Mouse (Mus musculus) cerebellum, adult 18-20 months (tissue): Measurements from ENCODE around the gene Dot1l.

Experiments
- DNase-seq, 2 experiments: peaks; one replicate each; pipeline ENCODE4 v3.0.0; 2021

Dot1l gene

DNA sequence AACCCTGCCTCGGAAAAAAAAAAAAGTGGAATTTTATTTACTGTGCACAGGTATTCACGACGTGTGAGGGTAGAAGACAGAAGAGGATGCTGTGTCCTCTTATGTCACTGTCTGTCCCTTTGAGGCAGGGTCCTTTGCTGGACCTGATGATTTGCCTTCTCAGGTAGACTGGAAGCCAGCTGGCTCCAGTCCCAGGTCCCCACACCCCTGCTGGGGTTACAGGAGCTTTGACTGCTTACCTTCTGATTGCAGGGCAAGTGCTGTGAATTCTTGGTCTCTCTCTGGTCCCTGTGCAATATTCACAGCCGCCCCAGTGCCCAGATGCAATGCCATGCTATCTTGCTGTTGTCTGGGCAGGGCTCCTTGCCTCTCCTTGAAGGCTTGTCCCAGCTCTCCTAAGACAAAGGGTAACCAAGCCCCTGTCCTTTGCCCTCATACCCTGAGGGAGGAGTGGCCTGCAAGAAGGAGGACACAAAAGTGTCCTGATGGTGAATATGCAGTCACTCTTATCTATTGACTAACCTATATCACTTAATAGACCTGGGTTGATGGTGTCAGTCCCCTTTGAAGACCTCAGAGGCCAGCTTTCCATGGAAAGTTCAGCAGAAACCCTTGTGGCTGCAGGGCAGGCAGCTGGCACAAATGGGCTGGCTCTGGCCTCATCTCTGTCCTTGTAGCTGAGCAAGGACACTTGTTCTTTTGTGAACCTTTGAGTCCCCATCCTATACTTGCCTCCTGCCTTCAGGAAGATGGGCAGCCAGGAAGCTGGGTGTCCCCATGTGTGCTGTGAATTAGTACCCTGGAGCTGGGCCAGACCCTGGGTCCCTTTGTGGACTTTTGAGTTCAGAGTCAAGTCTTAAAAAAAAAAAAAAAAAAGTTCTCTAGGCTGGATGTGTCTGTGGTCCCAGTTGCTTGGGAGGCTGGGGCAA lies 5.9 kb downstream of the Dot1l start:
- peak in 1 of 2 experiments; percentile 42 for DNase-seq

GRCm38 (mm10) chr10:80761821-80762220 lies 6.8 kb downstream of the Dot1l start:
- DNase-seq, result no peak

- no peak for DNase-seq
These were observed 8.5 kb downstream of the Dot1l start for GRCm38 (mm10) chr10:80763502-80763901.

GRCm38 (mm10) chr10:80765746-80766145 lies 10.7 kb downstream of the Dot1l start:
- DNase-seq, result no peak

- no peak for DNase-seq
These were observed 11.3 kb downstream of the Dot1l start for GRCm38 (mm10) chr10:80766161-80766815.

DNA sequence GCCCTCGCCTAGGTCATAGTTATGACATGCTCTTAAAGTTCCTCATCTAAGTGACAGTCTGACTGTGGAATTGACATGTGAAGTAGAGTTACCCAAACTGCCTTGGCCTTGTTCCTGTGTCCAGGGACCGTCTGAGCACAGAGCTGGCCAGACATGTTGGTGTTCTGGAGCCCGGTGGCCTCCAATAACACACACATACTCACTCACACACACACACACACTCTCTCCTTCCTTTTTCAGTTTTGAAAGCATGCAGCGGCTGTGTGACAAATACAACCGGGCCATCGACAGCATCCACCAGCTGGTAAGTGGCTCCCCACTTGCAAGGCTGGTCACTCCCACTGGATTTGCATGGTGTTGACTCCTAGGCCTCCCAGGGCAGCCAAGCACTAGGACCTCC lies 13.4 kb downstream of the Dot1l start:
- no peak for DNase-seq

GRCm38 (mm10) chr10:80773816-80774215 lies 18.8 kb downstream of the Dot1l start:
- DNase-seq, result no peak

DNA sequence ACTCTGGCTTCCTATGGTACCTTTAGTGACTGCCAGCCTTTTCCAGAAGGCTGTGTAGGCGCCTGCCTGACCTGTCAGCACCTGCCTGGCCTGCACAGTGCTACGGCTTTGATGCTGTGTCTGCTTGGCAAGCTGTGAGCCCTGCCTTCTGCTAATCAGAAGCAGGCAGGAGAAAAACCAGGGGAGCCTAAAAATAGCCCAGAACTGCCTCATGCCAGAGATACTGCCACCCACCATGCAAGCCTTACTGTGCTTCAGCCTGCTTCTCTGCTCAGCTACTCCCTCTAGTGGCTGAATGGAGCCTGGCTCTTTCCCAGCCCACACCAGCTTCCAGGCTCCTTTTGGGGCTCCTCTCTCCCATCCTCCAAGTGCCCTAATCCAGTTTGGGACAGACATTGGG lies 19.5 kb downstream of the Dot1l start:
- DNase-seq, result peak; percentile 94 to 96

DNA sequence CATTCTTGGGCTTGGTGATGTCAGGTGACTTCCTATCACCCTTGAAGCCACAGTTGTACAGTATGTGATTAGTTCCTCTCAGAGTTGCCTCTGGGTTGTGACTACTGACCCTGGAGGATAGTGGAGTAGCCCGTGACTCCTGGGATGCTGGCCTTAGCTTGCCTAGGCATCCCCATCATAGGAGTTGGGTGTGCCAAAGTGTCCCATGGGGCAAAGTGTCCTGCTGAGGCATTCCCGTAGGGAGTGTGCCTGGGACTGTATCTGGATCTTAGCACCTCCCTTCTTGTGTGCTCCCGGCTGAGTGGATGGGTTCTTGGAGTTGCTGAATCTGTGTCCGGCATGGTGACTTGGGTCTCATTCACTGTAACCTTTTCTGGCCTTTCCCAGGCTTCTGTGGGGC lies 20.0 kb downstream of the Dot1l start:
- no peak for DNase-seq

GRCm38 (mm10) chr10:80775731-80776130 lies 20.7 kb downstream of the Dot1l start:
- DNase-seq, result peak; percentile 82 to 88

DNA sequence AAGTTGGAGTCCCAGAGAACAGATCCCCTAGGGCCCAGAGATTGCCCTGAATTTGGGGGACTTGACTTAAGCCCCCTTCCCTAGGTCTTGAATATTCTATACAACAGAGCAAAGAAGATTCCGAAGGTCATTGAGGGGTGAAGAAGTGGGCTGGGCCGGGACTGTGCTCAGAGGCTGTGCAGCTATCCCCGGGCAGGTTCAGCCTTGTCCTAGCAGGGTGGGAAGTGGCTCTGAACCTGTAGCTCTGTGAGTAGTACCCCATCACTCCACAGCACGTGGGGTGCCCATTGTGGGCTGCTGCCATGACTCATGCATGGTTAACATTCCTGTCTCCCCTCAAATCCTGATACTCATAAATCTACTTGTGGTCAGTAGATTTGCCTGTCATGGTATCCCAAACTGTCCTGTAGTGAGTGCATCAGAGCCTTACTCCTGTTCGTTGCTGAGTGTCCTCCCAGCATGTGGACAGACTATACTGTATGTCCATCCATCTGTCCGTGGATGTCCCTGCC lies 21.4 kb downstream of the Dot1l start:
- DNase-seq, result no peak

- DNase-seq, result peak; percentile 63 to 70
These were observed 22.1 kb downstream of the Dot1l start for GRCm38 (mm10) chr10:80777123-80777522.

DNA sequence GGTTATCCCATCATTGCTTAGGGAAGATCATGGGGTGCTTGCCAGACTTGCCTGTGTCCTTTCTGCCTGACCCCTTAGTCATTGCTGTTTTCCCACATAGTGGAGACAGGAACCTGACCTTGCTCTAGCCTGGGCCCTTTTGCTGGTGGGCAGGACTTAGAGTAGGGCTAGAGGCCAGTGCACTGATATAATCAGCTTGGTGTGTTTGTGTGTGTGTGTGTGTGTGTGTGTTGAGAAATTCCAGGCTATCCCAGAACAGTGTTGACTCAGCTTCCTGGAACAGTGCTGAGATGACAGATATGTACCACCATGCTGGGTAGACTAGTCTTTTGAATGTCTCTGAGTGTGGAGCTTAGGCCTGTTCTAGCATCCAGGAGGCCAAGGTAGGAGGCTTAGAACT lies 24.6 kb downstream of the Dot1l start:
- no peak for DNase-seq

- DNase-seq, result no peak
These were observed 29.3 kb downstream of the Dot1l start for GRCm38 (mm10) chr10:80784302-80784701.

GRCm38 (mm10) chr10:80784871-80785270 lies 29.9 kb downstream of the Dot1l start:
- DNase-seq, result peak in 1 of 2 experiments; percentile 5

GRCm38 (mm10) chr10:80785963-80786362 lies 31.0 kb downstream of the Dot1l start:
- DNase-seq, result no peak

GRCm38 (mm10) chr10:80787517-80787916 lies 32.5 kb downstream of the Dot1l start:
- DNase-seq, result no peak

DNA sequence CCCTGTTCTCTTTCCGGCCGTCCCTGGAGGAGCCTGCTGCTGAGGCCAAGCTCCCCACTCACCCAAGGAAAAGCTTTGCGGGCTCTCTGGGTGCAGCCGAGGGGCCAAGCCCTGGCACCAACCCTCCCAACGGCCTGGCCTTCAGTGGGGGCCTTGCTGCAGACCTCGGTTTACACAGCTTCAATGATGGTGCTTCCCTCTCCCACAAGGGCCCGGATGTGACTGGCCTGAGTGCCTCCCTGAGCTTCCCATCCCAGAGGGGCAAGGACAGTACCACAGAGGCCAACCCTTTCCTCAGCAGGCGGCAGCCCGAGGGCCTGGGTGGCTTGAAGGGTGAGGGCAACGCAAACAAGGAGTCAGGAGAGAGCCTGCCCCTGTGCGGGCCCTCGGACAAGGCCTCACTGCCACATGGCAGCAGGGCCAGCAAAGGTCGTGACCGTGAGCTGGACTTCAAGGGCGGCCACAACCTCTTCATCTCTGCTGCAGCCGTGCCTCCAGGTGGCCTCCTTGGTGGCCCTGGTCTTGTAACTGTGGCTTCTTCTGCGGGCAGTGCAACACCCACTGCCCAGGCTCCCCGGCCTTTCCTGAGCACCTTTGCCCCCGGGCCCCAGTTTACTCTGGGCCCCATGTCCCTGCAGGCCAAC lies 35.9 kb downstream of the Dot1l start:
- no peak for DNase-seq

- DNase-seq, result peak; percentile 48 to 58
These were observed 36.6 kb downstream of the Dot1l start for GRCm38 (mm10) chr10:80791476-80792174.

DNA sequence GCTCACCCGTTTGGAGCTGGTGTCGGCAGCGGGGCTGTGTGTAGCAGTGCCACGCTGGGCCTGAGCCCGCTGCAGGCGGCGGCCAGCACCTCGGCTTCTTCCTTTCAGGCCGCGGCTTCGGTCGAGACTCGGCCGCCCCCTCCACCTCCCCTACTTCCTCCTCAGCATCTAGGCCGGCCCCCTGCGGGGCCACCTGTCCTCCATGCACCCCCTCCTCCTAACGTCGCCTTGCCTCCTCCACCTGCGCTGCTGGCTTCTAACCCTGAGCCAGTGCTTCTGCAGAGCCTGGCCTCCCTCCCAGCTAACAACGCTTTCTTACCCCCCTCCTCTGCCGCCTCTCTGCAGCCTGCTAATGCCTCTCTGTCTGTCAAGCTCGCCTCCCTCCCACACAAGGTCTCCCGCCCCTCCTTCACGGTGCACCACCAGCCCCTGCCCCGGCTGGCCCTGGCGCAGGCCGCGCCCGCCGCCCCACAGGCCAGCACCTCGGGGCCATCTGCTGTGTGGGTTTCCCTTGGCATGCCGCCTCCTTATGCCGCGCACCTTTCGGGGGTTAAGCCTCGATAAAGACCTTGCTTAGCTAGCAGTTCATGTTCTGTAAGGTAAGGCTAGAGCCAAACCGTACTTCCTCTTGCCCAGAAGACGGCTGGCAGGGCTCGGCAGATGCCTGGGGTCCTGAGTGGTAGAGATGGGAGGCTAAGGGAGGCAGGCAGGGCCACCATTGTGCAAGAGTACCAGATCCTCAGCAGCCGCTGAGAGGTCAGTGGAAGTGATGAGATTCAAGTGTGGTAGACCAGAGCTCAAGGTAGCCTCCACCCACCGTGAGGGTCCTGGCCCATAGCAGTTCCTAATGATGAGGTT lies 37.4 kb downstream of the Dot1l start:
- DNase-seq, result peak; percentile 78 to 80

DNA sequence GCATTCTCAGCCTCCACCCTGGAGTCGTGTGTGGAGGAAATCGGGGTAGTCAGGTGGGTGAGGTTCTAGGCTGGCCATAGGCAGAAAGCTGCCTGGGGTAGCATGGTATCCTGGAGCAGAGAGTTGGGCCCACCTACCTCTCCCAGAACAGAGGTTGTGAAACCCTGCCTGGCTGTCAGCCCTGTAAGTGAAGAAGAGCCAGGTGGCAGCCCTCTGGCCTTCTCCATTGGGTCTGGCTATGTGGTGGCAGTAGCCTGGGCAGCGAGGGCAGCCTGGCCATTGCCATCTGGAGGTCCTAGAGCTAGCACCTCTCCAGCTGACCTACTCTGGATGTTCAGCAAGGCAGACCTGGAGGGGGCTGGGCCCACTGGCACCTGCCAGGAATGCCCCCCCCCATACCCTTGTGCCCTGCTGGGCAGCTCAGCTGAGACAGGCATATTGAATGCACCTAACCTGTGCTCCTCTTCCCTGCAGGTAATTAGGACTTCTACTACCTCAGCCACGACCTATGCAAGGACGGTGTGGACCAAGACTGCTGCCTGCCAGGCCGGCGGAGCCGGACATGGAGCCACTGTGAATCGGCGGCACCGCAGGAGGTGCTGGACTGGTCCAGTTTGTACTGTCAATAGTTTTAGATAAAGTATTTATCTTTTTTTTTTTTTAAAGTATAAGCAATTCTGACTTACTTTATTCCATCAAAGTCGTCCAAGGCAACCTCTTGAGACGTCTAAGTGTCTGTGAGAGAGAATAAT lies 38.2 kb downstream of the Dot1l start:
- peak; percentile 67 to 71 for DNase-seq
